Mouse (Mus musculus): Measurements from ENCODE around the gene Tmem222.

GRCm38 (mm10) chr4:133297360-133297759 lies 19.8 kb upstream of the Tmem222 start:
- TF ChIP-seq CTCF (IDR thresholded peaks at IDR 0.05; ENCODE audit: control insufficient read depth, insufficient read depth, insufficient read length) (no peak), MAX (IDR thresholded peaks at IDR 0.05) (no peak), MYOG (IDR thresholded peaks at IDR 0.05; ENCODE audit: control insufficient read depth, extremely low read depth, insufficient read length) (no peak), USF1 (IDR thresholded peaks at IDR 0.05; ENCODE audit: low read depth) (no peak), MYOD1 (IDR thresholded peaks at IDR 0.05; ENCODE audit: control insufficient read depth, insufficient read length, low read depth) (no peak)
